Mouse (Mus musculus): ENCODE results near the gene Btla.

Btla gene

GRCm38 (mm10) chr16:45223648-45224388, at the start of gene Btla:
Gene Btla (plus strand): TSS chr16:45224315.
- no peak for DNase-seq

GRCm38 (mm10) chr16:45178552-45178951, 45.6 kb upstream of the Btla start:
- DNase-seq = no peak

GRCm38 (mm10) chr16:45181824-45182223, 42.3 kb upstream of the Btla start:
- DNase-seq = no peak

GRCm38 (mm10) chr16:45192613-45193012, 31.5 kb upstream of the Btla start:
- DNase-seq = peak; percentile 37

- peak; percentile 19 for DNase-seq
Observed at GRCm38 (mm10) chr16:45196816-45197215, 27.3 kb upstream of the Btla start.

GRCm38 (mm10) chr16:45201395-45201794, 22.7 kb upstream of the Btla start:
- DNase-seq = no peak

- DNase-seq = no peak
Observed at GRCm38 (mm10) chr16:45204438-45204837, 19.7 kb upstream of the Btla start.

GRCm38 (mm10) chr16:45204859-45205670, 19.1 kb upstream of the Btla start:
- DNase-seq = peak; percentile 6

- DNase-seq = no peak
Observed at GRCm38 (mm10) chr16:45222016-45222415, 2.1 kb upstream of the Btla start.

GRCm38 (mm10) chr16:45222771-45223170, 1.3 kb upstream of the Btla start:
- no peak for DNase-seq

GRCm38 (mm10) chr16:45224431-45225008, 405 bp downstream of the Btla start:
- DNase-seq = no peak

- no peak for DNase-seq
Observed at GRCm38 (mm10) chr16:45227002-45227401, 2.9 kb downstream of the Btla start.

- no peak for DNase-seq
Observed at GRCm38 (mm10) chr16:45231296-45231695, 7.2 kb downstream of the Btla start.

- DNase-seq = no peak
Observed at GRCm38 (mm10) chr16:45233007-45233406, 8.9 kb downstream of the Btla start.

- no peak for DNase-seq
Observed at GRCm38 (mm10) chr16:45242700-45243099, 18.6 kb downstream of the Btla start.

- DNase-seq = no peak
Observed at GRCm38 (mm10) chr16:45244930-45245472, 20.9 kb downstream of the Btla start.

- DNase-seq = peak; percentile 33
Observed at GRCm38 (mm10) chr16:45249761-45250160, 25.6 kb downstream of the Btla start.

GRCm38 (mm10) chr16:45250317-45250716, 26.2 kb downstream of the Btla start:
- no peak for DNase-seq

- no peak for DNase-seq
Observed at GRCm38 (mm10) chr16:45251773-45252413, 27.8 kb downstream of the Btla start.

- DNase-seq = no peak
Observed at GRCm38 (mm10) chr16:45255183-45255861, 31.2 kb downstream of the Btla start.

- no peak for DNase-seq
Observed at GRCm38 (mm10) chr16:45256895-45257294, 32.8 kb downstream of the Btla start.

- DNase-seq = no peak
Observed at GRCm38 (mm10) chr16:45257567-45257966, 33.5 kb downstream of the Btla start.

Measured in kidney, adult 11 months (tissue).